Mouse (Mus musculus): Measurements from ENCODE around the gene Tspear. TPM values are rescaled to one million over a fixed set of nuclear protein-coding genes. Genes with fewer than 3 reads are reported as not detected.

Tspear gene
- total and polyA plus RNA-seq, 3 experiments = 1.8 to 3.8 TPM; not detected in 1

DNA sequence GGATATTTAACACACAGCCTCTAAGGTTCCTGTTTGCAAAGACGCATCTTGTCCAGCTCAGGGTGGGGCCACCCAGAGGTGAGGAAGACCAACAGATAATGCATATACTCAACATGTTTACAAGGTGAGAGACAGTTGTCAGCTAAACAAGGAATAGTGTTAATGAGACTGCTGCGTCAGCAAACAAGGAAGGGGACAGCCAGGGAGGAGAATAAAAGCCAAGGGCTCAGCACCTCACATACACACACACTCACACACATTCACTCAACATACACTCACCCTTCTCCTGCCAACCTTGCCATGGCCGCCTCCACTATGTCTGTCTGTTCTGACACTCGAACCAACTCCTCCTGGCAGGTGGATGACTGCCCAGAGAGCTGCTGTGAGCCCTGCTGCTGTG is 128.0 kb downstream of the Tspear start, which contains the start of gene Gm2696:
TSS of gene Gm2696 (plus strand) at position 301 of the 400 bp plus-strand sequence.
- no peak for DNase-seq (ENCODE audit: low read depth, low spot score)
- Histone ChIP-seq H3K4me1 (ENCODE audit: control insufficient read depth in 1 of 2, insufficient read depth in 2 of 2, low read length in 2 of 2) (peaks cover 0 to 7% of the 10 kb centered on the region in 2 experiments; a peak in 2 of 4 replicates), H3K79me2 (ENCODE audit: control insufficient read depth, insufficient read depth, low read length, poor library complexity) (no peaks in the 10 kb centered on the region), H3K27me3 (ENCODE audit: control insufficient read depth in 1 of 2, insufficient read depth in 2 of 2, low read length in 2 of 2) (no peaks in the 10 kb centered on the region), H3K4me3 (ENCODE audit: control insufficient read depth in 1 of 2, insufficient read depth in 1 of 2, low read depth in 2 of 2, low read length in 2 of 2) (no peak within 1 kb of the TSS), H3K36me3 (ENCODE audit: control insufficient read depth in 1 of 2, insufficient read depth in 2 of 2, low read length in 2 of 2) (no peaks in the 10 kb centered on the region), H3K9ac (ENCODE audit: control insufficient read depth, low read depth, low read length, poor library complexity, severe bottlenecking) (no peak within 1 kb of the TSS), H3K27ac (ENCODE audit: control insufficient read depth, low read depth, low read length) (no peak within 1 kb of the TSS), H3K9me3 (replicated peaks; ENCODE audit: insufficient read depth, low read length) (no peaks in the 10 kb centered on the region)
- TF ChIP-seq ELF1 (IDR thresholded peaks at IDR 0.05; ENCODE audit: low read depth, low read length) (no peak), UBTF (IDR thresholded peaks at IDR 0.05; ENCODE audit: borderline replicate concordance, insufficient read depth, low read depth, low read length) (no peak)

DNA sequence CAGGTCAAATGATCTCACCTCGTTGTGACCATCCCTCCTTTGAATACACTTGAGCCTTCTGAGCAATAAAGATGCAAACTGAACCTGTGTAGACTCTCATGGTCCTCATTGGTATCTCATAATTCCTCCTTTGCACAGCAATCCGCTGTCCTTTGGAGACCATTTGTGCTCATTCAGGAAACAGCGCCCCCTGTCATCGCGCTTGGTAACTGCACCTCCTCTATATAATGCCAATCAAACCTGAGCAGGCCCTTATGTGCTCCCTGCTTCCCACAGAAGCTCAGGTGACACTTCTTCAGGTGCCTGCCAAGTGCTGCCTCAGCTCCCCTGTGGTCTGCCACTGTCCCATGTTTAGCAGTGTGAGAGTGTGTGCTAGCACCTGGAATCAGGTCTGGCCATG is 129.1 kb downstream of the Tspear start:
- peak; percentile 42 for DNase-seq (ENCODE audit: low read depth, low spot score)
- Histone ChIP-seq H3K4me3 (ENCODE audit: control insufficient read depth in 1 of 2, insufficient read depth in 1 of 2, low read depth in 2 of 2, low read length in 2 of 2) (no peak overlapping the region), H3K9ac (ENCODE audit: control insufficient read depth, low read depth, low read length, poor library complexity, severe bottlenecking) (no peak overlapping the region), H3K36me3 (ENCODE audit: control insufficient read depth in 1 of 2, insufficient read depth in 2 of 2, low read length in 2 of 2) (no peaks in the 10 kb centered on the region), H3K27ac (ENCODE audit: control insufficient read depth, low read depth, low read length) (no peak overlapping the region), H3K4me1 (ENCODE audit: control insufficient read depth in 1 of 2, insufficient read depth in 2 of 2, low read length in 2 of 2) (peaks cover 0 to 7% of the 10 kb centered on the region in 2 experiments; a peak in 2 of 4 replicates), H3K79me2 (ENCODE audit: control insufficient read depth, insufficient read depth, low read length, poor library complexity) (no peaks in the 10 kb centered on the region), H3K9me3 (replicated peaks; ENCODE audit: insufficient read depth, low read length) (no peaks in the 10 kb centered on the region), H3K27me3 (ENCODE audit: control insufficient read depth in 1 of 2, insufficient read depth in 2 of 2, low read length in 2 of 2) (no peaks in the 10 kb centered on the region)
- TF ChIP-seq CHD2 (IDR thresholded peaks at IDR 0.05; ENCODE audit: low read length) (no peak), RAD21 (IDR thresholded peaks at IDR 0.05; ENCODE audit: low read depth, low read length) (peak; percentile 37), CTCF (IDR thresholded peaks at IDR 0.05 in 2 of 3, conservative IDR thresholded peaks at IDR 0.05 in 1 of 3; ENCODE audit: control insufficient read depth in 1 of 3, insufficient read depth in 1 of 3, low read depth in 2 of 3, low read length in 3 of 3, poor library complexity in 1 of 3, severe bottlenecking in 1 of 3) (peak; percentile 69 to 91 (median 80)), SMC3 (IDR thresholded peaks at IDR 0.05; ENCODE audit: low read depth, low read length) (peak; percentile 44)

GRCm38 (mm10) chr10:77818523-77818922 is 132.2 kb downstream of the Tspear start:
- peak; percentile 79; the same call in 1 of the 2 replicates for TF ChIP-seq POLR2AphosphoS5 (IDR thresholded peaks at IDR 0.05; ENCODE audit: borderline replicate concordance, low read depth, low read length)
- no peak for TF ChIP-seq ELF1 (IDR thresholded peaks at IDR 0.05; ENCODE audit: low read depth, low read length)
- TF ChIP-seq NRF1 (IDR thresholded peaks at IDR 0.05; ENCODE audit: insufficient read depth, low read depth, low read length, poor library complexity, severe bottlenecking) = no peak
- Histone ChIP-seq H3K4me3 (ENCODE audit: control insufficient read depth in 1 of 2, insufficient read depth in 1 of 2, low read depth in 2 of 2, low read length in 2 of 2) (no peak overlapping the region), H3K4me1 (ENCODE audit: control insufficient read depth in 1 of 2, insufficient read depth in 2 of 2, low read length in 2 of 2) (peaks cover 0 to 7% of the 10 kb centered on the region in 2 experiments; a peak in 2 of 4 replicates), H3K36me3 (ENCODE audit: control insufficient read depth in 1 of 2, insufficient read depth in 2 of 2, low read length in 2 of 2) (no peaks in the 10 kb centered on the region), H3K9me3 (replicated peaks; ENCODE audit: insufficient read depth, low read length) (no peaks in the 10 kb centered on the region), H3K27me3 (ENCODE audit: control insufficient read depth in 1 of 2, insufficient read depth in 2 of 2, low read length in 2 of 2) (no peaks in the 10 kb centered on the region), H3K79me2 (ENCODE audit: control insufficient read depth, insufficient read depth, low read length, poor library complexity) (no peaks in the 10 kb centered on the region), H3K9ac (ENCODE audit: control insufficient read depth, low read depth, low read length, poor library complexity, severe bottlenecking) (no peak overlapping the region), H3K27ac (ENCODE audit: control insufficient read depth, low read depth, low read length) (no peak overlapping the region)
- no peak for DNase-seq (ENCODE audit: low read depth, low spot score)
